Mouse (Mus musculus) R1 (cell line): ENCODE measurements around the gene Rabgef1.

Source experiments
- DNase-seq: peaks from one replicate; pipeline ENCODE4 v3.0.0-alpha.2; 2018; ENCODE audit warnings: low read depth, low spot score

Rabgef1 gene

DNA sequence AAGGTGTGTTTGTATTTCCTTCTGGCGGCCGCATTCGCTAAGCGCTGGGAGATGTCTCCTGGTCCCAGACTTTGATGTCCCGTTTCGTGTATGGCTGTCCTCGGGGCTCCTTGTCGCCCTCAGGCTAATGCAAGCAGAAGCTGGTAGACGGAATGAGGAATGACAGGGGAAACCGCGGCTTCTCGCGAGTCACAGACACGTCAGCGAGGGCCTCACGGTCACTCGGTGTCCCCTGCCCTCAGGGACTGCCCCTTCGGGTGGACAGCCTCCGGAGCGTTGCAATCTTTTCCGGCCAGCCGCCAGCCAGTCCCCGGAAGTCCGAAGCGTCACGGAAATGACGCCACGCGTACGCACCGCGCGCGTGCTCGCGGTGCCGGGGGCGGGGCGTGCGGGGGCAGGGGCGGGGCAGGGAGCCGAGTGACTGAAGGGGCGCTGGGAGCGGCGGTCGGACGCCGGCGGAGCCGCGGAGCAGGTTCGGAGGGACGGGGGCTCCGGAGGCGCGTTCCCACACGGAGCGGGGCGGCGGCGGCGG is at the start of gene Rabgef1:
Gene Rabgef1 (plus strand): TSS at position 376 of the 532 bp plus-strand sequence.
- DNase-seq: peak; percentile 80

DNA sequence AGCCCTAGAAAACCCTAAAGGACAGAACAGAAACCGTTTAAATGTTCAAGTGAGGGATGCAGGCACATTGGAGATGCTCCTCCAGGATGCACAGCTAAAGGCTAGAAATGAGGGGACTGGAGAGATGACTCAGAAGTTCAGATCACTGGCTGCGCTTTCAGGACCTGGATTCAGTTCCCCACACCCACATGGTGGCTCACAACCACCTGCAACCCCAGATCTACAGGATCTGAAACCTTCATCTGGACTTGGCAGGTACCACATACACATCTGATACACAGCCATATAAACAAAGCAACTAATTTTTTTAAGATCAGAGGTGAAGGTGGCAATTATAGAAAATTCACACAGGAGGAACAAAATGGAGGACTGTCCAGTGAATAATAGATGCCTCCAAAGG is 49.2 kb upstream of the Rabgef1 start:
- no peak for DNase-seq

DNA sequence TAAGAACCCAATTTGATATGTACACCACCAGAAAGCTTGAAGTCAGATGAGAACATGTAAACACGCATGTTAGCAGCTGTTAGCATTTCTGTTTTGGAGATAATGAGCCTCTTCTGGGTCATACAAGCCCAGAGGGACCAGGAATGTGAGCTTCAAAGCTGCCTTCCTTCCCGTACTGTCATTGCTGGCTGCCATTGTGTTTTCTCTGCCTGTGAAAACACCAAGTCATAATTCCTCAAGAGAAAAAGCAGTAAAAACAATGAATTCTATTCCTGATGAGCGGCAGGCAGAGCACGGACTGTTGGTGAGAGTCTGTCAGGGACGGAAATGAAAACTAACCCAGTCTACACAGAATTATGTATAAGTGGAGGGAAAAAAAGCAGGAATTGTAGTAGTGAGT is 47.3 kb upstream of the Rabgef1 start:
- DNase-seq: no peak

DNA sequence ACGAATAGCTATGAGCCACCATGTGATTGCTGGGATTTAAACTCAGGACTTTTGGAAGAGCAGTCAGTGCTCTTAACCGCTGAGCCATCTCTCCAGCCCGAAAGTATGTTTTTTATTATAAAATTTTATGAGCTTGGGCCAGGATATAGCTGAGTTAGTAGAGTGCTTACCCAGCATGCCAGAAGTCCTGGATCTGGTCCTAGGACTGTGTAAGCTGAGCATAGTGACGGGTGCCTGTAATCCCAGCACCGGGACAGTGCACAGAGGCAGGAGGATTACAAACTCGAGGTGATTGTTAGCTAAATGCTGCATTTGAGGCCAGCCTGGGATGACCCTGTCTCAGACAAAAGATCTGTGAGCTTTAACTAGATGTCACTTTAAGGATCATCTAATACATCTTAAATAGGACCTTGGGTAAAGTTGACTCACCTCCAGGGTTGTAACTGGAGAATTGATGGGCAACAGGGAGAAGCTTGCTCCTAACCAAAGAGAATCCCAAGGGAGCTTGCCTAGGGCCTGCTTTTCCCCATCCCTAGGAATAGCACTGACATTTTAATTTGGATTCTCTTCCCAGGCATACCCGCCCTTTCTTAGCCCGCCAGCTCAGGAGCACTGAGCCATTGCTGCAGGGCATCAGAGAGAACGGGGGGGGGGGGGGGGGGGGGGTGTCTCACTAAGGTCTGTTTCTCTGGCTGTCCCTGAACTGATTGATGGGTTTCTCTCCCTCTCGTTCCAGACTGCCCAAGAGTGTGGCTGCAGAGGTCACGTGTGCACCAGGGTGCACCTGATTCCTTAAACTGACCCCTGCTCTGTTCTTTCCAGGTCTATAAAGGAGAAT is 42.7 kb upstream of the Rabgef1 start:
- DNase-seq: no peak

DNA sequence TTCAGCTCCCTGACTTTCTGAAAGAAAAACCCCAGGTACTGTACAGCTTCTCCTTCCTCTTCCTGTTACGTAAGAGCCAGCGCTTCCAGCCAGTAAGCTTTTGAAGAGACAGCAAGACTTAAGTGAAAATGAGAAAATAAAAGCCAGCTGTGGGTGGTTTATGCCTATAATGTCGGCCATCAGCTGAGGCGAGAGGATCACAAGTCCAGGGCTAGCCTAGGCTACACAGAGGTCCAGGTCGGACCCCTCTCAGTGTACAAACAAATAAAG is 42.1 kb upstream of the Rabgef1 start:
- DNase-seq: no peak

DNA sequence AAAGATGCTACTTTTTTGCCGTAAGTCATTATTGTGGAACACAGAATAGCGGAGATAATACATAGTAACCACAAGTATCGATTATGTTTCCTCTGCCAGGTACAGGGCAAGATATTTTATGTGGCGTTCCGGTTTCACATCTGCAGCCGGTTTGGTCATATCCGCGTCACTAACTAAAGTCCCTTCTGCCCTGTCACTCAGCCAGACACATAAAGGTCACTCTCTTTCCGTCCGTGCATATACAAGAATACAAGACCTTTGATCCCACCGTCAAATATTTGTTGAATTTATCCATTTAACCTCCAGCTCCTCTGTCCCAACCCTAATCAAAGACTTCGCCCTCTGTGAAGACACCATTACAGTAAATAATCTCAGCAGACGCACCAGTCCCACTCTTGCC is 35.0 kb upstream of the Rabgef1 start:
- no peak for DNase-seq

DNA sequence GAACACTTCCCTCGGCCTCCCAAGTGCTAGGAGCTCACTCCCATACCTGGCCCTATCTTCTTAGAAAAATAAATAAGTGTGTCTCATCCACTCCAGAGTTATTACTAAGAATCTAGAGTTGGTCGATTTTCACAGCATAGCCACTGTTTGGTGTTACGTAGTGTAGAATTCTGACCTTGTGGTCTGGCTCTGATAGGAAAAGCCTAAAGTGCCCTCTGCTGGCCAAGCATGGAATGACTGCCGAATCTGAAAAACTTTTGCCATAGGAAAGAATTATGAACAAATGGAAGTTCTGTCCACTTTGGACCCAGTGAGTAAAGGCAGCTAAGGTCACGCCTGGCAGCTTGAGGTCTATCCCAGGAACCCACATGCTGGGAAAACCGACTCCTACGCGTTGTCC is 32.2 kb upstream of the Rabgef1 start:
- peak; percentile 78 for DNase-seq

DNA sequence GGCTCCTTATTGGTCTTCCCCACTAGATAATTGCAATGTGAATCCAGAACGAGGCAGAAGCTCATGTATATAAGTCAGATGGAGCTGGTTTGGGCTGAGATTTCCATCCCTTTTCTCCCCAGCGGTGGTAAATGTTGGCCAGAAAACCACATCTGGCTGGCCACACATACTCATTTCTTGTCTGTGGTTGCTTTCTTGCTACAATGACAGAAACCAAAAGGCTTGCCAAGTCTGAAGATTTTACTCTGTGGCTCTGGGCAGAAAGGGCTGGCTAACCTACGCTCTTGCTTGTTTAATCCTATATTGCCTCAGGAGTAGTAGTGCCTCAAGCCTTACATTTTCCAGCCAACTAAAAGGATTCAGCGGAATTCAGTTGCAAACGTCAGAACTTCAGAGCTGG is 30.5 kb upstream of the Rabgef1 start:
- DNase-seq: no peak

DNA sequence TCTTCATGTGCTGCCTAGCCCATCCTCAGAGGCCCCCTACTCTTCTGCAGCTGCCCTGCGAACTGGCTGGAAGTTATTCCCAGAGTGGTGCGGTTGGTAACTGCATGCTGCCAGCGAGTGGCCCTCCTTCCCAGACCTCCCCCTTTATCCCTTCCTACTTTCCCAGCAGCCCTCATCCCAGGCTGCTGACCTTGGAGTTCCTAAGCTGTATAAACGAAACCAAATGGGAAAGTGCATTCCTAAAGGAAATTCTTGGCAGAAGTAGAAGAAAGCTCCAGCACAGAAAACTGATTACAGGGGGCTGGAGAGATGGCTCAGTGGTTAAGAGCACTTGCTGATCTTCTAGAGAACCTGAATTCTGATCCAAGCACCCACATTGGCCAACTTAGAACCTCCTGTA is 29.6 kb upstream of the Rabgef1 start:
- DNase-seq: no peak

DNA sequence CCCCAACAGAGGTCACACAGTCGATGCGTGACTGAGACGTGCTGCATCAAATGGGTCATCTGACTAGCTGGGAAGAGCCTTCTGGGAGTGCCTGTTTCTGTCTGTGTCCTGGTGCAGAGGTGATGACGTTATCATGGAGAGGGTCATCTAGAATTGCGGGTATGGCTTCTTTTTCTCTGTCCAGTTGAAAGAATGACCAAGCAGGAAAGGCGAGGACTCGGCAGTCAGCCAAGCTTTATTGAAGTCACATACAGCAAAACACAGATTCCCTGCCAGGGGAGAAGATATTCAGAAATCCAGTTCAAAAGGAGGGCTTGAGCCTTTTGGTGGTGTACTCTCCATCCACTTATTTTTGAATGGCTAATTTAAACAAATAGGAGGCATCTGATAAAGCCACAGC is 28.5 kb upstream of the Rabgef1 start:
- no peak for DNase-seq

DNA sequence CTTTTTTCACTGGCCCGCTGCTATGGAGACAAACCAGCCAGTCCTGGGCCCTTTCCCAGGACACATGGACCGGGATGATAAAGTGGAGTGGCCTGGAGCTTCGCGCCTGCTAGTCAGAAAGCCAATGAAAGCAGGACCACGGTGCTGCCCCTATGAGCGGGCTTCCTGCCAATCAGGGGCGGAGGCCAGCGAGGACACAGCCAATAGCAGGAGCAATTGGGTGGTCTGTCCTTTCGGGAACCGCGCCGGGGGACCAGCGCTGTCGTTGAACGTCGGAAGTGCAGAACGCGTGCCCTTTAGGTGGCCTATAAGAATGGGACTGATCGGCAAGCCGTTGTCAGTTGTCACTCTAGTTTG is 27.6 kb upstream of the Rabgef1 start:
- DNase-seq: peak; percentile 74

DNA sequence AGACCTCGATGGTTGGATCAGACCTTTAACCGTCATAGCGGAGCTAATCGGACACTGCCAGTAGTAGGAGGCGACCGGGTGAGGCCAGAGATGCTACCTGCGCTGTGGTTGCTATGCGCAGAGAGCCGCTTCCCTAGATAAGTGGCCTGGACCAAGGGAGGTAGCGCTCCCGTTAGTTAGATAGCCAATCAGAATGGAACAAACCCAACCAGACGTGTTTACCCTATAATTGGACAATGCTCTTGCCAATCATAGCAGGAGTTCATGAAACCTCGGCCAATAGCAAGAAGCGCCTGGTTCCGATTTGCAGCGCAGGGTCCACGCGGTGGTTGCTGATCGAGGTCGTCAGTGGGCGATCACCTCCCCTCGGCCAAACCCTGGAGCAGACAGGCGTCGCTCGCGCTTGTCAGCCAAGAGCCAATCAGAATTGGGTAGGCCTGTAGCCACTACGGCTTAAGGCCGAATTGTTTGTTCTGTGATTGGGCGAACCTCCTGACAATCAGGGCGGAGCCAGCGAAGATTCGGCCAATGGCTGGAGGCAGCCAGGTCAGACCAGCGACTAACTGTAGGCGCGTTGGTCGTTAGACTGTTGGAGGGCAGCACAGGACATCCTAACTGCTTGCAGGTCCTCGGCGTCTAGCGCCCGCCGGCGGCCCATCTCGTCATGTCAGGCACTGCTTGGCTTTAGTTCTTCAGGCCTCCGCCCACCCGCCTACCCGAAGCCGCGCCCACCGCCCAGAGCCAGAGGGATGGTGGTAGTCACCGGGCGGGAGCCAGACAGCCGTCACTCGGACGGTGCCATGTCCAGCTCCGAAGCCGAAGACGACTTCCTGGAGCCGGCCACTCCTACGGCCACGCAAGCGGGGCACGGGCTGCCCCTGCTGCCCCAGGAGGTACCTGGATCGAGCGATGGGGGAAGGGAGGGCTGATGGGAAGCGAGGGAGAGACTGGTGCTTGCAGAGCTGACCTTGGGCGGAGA is 27.0 kb upstream of the Rabgef1 start, which contains the start of gene Kctd7:
Gene Kctd7 (plus strand): TSS at position 528 of the 979 bp plus-strand sequence.
- peak; percentile 99 for DNase-seq

DNA sequence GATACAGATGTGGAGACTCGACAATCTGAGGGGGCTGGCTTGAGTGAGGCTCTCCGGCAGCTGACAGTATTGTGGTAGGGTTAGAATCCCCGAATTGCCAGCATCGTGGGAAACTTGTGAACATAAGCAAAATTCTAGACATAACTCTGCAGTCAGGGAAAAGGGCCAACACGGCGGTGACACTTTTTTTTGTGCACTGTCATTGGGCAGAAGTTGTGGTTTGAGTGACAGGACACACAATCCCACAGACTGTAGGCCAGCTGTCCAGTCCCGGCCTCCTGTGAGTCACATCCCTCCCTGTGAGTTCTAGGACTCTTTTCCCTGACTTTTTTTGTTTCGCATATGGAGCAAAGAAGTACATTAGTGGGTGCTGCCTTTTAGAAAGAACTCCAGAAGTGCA is 25.6 kb upstream of the Rabgef1 start:
- no peak for DNase-seq

DNA sequence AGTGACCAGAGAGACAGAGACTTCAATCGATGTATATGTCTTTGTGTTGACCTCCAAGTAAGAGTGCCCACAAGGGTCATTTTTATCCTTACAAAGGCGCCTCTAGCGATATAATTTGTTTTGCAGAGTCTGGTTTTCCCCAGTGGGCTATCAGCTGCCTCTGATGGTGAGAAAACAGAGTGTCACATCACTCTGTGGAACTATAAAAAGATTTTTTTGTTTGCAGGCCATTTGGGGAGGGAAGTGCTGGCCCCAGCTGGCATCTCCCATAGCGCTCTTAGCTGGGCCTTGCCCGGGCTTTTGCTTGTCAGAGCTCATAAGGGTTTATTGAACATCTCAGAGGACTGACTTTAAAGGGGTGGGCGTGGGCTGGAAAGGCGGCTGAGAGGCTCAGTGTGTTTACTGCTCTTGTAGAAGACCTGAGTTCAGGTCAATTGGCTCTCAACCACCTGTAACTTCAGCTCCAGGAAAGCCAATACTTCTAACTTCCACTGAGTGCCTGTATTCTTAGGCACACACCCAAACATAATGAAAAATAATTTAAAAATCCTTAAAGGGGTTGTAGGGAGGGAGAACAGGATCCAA is 21.8 kb upstream of the Rabgef1 start:
- DNase-seq: no peak

DNA sequence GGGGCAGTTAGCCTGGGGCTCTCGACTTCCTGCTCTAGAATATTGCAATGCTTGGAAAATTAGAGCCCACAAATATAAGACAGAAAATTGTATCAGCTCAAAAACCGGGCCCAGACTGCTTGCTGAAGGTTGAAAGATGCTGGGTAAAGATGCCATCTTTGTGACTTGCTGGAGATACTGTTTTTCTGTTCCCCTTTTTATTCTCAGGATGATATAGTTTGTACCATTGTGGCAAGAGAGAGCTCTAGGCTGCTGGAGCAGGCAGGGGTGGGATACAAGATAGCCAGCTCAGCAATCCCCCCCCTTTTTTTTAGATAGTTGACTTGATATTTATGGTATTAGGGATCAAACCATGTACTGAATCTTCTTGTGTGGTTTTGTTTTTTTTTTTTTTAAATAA is 17.3 kb upstream of the Rabgef1 start:
- DNase-seq: no peak

DNA sequence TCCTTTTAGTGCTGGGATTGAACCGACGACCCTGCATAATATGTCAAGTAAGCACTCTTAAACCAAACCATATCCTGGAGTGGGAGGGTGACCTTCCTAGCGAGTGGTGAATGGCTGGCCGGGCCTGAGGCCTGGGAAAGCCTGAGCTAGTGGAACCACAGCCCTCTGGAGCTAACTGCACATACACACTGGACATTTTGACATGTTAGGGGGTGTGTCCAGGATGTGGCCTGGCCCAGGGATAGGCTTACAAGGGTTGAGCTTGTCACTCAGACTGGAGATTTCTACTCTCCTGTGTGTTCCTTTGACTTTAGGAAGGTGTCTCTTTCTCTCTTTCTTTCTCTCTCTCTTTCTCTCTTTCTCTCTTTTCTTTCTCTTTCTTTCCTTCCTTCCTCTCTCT is 13.1 kb upstream of the Rabgef1 start:
- no peak for DNase-seq

DNA sequence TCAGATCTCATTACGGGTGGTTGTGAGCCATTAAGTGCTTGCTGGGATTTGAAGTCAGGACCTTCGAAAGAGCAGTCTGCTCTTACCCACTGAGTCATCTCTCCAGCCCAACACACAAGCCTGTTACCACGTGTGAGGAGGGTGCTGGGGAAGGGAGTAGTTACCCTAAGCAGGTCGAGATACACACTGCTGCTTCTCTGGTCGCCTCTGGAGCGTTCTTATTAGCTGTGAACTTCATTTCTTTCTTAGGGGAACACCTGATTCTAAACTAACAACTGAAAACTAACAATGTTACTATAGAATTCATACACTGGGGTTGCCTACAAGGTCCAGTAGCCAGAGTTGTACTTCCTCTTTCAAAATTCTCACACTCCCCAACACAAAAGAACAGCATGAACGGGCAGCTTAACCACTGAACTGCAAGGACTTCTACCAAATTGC is 11.8 kb upstream of the Rabgef1 start:
- no peak for DNase-seq

DNA sequence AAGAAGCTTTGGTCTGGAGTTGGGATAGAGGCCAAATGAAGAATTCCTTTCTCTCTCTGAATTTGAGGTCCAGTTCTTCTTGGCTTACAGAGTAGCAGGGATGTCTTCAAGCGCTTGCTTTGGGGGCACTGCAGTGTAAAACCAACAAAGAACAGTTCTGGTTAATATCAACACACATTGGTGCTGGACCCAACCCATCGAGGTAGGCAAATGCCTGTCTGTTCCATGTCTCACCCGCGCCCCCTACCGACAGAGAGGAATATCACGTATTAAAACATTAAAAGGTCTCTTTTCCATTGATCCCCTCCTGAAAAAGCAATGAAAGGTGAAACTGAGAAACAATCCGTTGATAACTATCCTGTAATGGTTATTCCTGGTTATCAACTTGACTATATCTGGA is 7.9 kb upstream of the Rabgef1 start:
- DNase-seq: peak; percentile 86

DNA sequence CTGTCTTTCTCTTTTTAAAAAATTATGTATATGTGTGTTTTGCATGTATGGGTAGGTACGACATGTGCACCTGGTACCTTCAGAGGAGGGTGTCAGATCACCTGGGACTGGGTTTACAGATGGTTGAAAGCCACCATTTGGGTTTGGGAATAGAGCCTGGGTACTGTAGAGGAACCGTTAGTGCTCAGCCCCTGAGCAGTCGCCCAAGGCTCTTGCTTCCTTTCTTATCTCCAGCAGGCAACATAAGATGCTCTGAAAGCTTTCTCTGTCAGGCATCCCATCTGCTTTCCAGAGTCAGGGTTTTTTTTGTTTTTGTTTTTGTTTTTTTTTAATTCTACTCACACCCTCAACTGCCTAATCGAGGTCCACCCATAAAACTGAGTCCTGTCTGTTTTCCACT is 6.4 kb upstream of the Rabgef1 start:
- no peak for DNase-seq

DNA sequence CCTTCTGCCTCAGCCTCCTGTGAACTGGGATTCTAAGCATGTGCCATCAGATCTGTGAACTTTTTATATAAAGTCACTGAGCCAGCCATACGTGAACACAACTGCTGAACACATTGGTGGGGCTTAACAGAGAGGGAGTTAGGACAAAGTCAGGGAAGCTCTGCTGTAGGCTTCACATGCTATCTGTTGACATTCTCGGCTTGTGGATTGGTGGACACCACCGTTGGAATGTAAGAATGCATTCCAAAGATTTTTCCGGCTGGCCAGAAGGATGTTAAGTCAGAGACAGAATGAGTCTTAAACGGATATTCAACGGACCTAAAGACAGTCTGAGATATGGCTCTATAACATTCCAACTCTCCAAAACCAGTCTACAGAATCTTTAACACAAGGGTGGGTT is 2.5 kb upstream of the Rabgef1 start:
- DNase-seq: peak; percentile 69

DNA sequence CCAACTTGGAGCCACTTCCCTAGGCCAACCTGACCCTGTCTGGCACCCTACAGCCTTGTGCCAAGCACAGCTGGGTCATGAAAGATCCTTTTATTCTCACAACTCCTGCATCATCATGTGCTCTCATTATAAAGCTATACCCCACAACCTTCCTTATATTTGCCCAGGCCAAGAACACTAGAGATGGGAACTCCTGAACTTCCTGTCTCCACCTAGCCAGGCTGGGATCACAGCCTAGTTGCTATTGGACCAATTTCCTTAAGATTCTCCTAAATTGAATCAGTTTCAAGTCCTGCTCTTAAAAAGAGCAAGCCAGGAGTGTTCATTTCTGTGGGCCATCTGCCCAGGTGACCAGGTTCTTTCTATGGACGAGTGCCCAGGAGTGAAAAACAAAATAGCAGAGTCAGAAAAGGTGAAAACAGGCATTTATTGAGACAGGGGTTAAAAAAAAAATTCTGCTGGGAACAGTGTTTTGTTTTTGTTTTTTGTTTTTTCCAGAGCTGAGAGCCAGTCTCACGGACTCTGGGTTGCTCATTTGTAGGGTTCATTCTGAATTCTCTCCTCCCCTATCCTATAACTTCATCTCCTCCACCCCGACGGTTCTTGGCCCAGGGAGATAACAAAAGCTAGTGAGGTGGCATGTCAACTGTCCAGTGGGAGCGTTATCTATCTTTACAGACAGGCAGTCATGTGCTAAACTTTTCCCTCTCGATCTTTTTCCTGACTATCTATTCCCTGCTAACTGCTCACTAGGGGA is 754 bp upstream of the Rabgef1 start:
- no peak for DNase-seq
